Mouse (Mus musculus) bone marrow macrophage, adult 2 months (primary cell): Measurements from ENCODE around the gene Tgfbr3.

Experiments used
- CTCF ChIP-seq: IDR thresholded peaks from 2 replicates; pipeline ENCODE4 v1.5.1; 2012; ENCODE audit warnings: low read depth, mild to moderate bottlenecking, low read length, moderate library complexity
- POLR2A ChIP-seq: IDR thresholded peaks from 2 replicates; pipeline ENCODE4 v1.6.1; 2012; ENCODE audit warnings: mild to moderate bottlenecking, low read depth, low read length, borderline replicate concordance

DNA sequence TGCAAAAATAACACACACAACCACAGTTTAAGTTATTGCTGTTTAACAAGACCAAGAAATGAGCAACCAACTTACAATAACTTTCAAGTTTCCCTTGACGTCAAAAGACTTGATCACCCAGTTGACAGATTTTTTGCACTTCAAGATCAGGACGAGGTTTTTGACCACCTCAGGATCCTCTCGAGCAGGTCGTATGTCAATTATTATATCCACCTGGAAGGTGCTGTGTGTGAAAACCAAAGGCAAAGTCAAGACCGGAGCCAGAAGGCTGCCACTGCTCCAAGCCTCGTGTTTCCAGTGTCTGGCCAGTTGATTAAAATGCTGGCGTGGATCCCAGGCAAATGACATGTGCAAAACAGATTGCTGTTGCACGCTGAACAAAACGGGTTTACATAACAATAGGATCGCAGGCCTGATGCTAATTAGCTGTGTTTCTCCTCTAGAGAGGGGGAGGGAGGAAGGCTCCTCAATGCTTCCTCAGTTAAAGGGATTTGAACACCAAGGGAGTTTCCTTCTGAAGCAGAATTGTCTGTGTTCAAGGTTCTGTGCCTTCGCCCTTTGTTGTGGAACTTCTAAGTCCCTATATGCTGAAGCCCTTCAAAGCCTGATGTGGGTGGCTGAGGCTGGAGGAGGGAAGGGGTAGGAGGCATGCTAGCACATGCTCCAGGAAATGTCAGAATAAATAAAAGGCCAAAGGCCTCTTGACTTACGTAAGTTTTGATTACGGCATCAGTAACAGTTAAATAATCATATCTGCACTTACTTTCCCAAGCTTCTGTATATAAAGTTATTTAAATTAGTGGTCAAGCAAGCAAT, 141.3 kb downstream of the Tgfbr3 start:
- TF ChIP-seq POLR2A (no peak), CTCF (no peak)
